Comparison of ENCODE assay signal across 12 mouse cellular contexts in genomic region chr19:11977363-11977762, GRCm38 (mm10). TPM values are rescaled to one million over a fixed set of nuclear protein-coding genes. Genes with fewer than 3 reads are reported as not detected.
DNase-seq lines count a peak whose midpoint lies in the region; ATAC-seq and TF ChIP-seq lines count a peak whose summit lies in the region.
"Had no signal": no experiment of that assay in that cellular context is flagged by ENCODE, and none has a peak within 500 bp of the region (broad histone marks: within the 10 kb centered on the region; RNA-seq: fewer than 3 reads in every experiment).

No protein-coding gene starts in this region.

- H3K27me3 ChIP-seq in liver, adult 2 months (ENCODE audit: control insufficient read depth, insufficient read depth, low read length): no peaks in the 10 kb centered on the region
- H3K27me3 ChIP-seq in liver, embryonic 11.5 days (replicated peaks; ENCODE audit: control insufficient read depth, insufficient read depth, low read length): no peaks in the 10 kb centered on the region
- no peaks in the 10 kb centered on the region for H3K27me3 ChIP-seq in heart, embryonic 16.5 days (ENCODE audit: control insufficient read depth, insufficient read depth, low read length)
- H3K27me3 ChIP-seq in neural tube, embryonic 15.5 days (replicated peaks): no peaks in the 10 kb centered on the region
- H3K27me3 ChIP-seq: neural tube, embryonic 13.5 days had no signal

- no peak for ATAC-seq in liver, embryonic 11.5 days (replicated peaks; ENCODE audit: low FRiP score)
- peak; percentile 47; the same call in 1 of the 2 replicates for ATAC-seq in heart, embryonic 16.5 days (replicated peaks; ENCODE audit: extremely low read depth, insufficient read depth, low FRiP score)
- no peak for ATAC-seq in neural tube, embryonic 15.5 days (ENCODE audit: low FRiP score)

- H3K4me2 ChIP-seq in liver, embryonic 11.5 days: no peak overlapping the region
- no peak overlapping the region for H3K4me2 ChIP-seq in heart, embryonic 16.5 days (ENCODE audit: low read depth, low read length)
- no peak overlapping the region for H3K4me2 ChIP-seq in neural tube, embryonic 15.5 days
- H3K4me2 ChIP-seq: neural tube, embryonic 13.5 days had no signal

- 0 out of 2 replicates have a peak overlapping the region, but pooled peaks have one; percentile 28 for H3K27ac ChIP-seq in liver, adult 2 months (replicated peaks; ENCODE audit: insufficient read depth, low read depth, low read length)
- no peak overlapping the region for H3K27ac ChIP-seq in liver, embryonic 11.5 days (ENCODE audit: low read depth, low read length)
- peak overlapping the region; percentile 77 for H3K27ac ChIP-seq in heart, embryonic 16.5 days (ENCODE audit: low read length)
- no peak overlapping the region for H3K27ac ChIP-seq in neural tube, embryonic 15.5 days (replicated peaks)
- H3K27ac ChIP-seq: hindbrain, embryonic 10.5 days; neural tube, embryonic 13.5 days had no signal

- TF ChIP-seq CTCF in liver, adult 2 months (IDR thresholded peaks at IDR 0.05; ENCODE audit: low read depth, low read length): no peak

- H3K4me1 ChIP-seq in liver, adult 2 months (ENCODE audit: control insufficient read depth, insufficient read depth, low read length): peaks cover 5% of the 10 kb centered on the region
- 0 out of 2 replicates have a peak, but pooled peaks cover 3% of the 10 kb centered on the region for H3K4me1 ChIP-seq in liver, embryonic 11.5 days (replicated peaks; ENCODE audit: control insufficient read depth, insufficient read depth, low read length)
- peaks cover 34% of the 10 kb centered on the region for H3K4me1 ChIP-seq in heart, embryonic 16.5 days (ENCODE audit: control insufficient read depth, insufficient read depth, low read length)
- no peaks in the 10 kb centered on the region for H3K4me1 ChIP-seq in neural tube, embryonic 15.5 days
- H3K4me1 ChIP-seq: hindbrain, embryonic 10.5 days; neural tube, embryonic 13.5 days had no signal

- TF ChIP-seq POLR2A in liver, adult 2 months (IDR thresholded peaks at IDR 0.05; ENCODE audit: extremely low read depth, insufficient read depth, low read length): no peak

- WGBS in liver, adult 2 months: 39% methylated on average over 5 of the region's 5 CpGs
- 76% methylated on average over 5 of the region's 5 CpGs for WGBS in liver, embryonic 11.5 days
- WGBS in heart, embryonic 16.5 days: 50% methylated on average over 5 of the region's 5 CpGs
- 90% methylated on average over 5 of the region's 5 CpGs for WGBS in neural tube, embryonic 15.5 days

- H3K36me3 ChIP-seq in liver, adult 2 months (ENCODE audit: control insufficient read depth, insufficient read depth, low read length): peaks cover 71% of the 10 kb centered on the region
- peaks cover 51% of the 10 kb centered on the region for H3K36me3 ChIP-seq in liver, embryonic 11.5 days (ENCODE audit: control insufficient read depth, insufficient read depth, low read length)
- H3K36me3 ChIP-seq in heart, embryonic 16.5 days (ENCODE audit: control insufficient read depth, insufficient read depth): peaks cover 79% of the 10 kb centered on the region
- peaks cover 93% of the 10 kb centered on the region for H3K36me3 ChIP-seq in neural tube, embryonic 15.5 days

- H3K9ac ChIP-seq in liver, adult 2 months (ENCODE audit: low read depth, low read length): no peak overlapping the region
- H3K9ac ChIP-seq in liver, embryonic 11.5 days (ENCODE audit: low read depth, low read length): no peak overlapping the region
- no peak overlapping the region for H3K9ac ChIP-seq in heart, embryonic 16.5 days (ENCODE audit: low read length)
- H3K9ac ChIP-seq in neural tube, embryonic 15.5 days (replicated peaks): no peak overlapping the region
- H3K9ac ChIP-seq: neural tube, embryonic 13.5 days had no signal

- H3K9me3 ChIP-seq in liver, embryonic 11.5 days (ENCODE audit: control insufficient read depth, low read length): no peaks in the 10 kb centered on the region
- no peaks in the 10 kb centered on the region for H3K9me3 ChIP-seq in heart, embryonic 16.5 days (replicated peaks; ENCODE audit: control insufficient read depth, low read length)
- H3K9me3 ChIP-seq in neural tube, embryonic 15.5 days (replicated peaks): no peaks in the 10 kb centered on the region
- H3K9me3 ChIP-seq: hindbrain, embryonic 10.5 days; neural tube, embryonic 13.5 days had no signal

- no peak overlapping the region for H3K4me3 ChIP-seq in liver, adult 2 months (ENCODE audit: insufficient read depth, low read depth, low read length)
- no peak overlapping the region for H3K4me3 ChIP-seq in liver, embryonic 11.5 days (ENCODE audit: low read depth, low read length)
- H3K4me3 ChIP-seq in heart, embryonic 16.5 days (ENCODE audit: low read length): no peak overlapping the region
- H3K4me3 ChIP-seq in neural tube, embryonic 15.5 days (replicated peaks): no peak overlapping the region
- H3K4me3 ChIP-seq: hindbrain, embryonic 10.5 days; neural tube, embryonic 13.5 days had no signal

- peak; percentile 53 for DNase-seq in adrenal gland, adult 8-10 months
- DNase-seq in adrenal gland, postnatal 25 days: no peak
- peak; percentile 76 for DNase-seq in liver, adult 2 months (ENCODE audit: extremely low read depth, low read depth, low spot score)
- no peak for DNase-seq in liver, embryonic 11.5 days (ENCODE audit: low spot score)
- DNase-seq in kidney, postnatal 14 days: peak; percentile 62
- DNase-seq in right cerebral cortex, postnatal 36 days (ENCODE audit: low spot score in 2 of 2): no peak
- DNase-seq: midbrain, embryonic 14.5 days; thymus, postnatal 25 days had no signal

- H3K79me2 ChIP-seq in liver, adult 2 months (ENCODE audit: control insufficient read depth, insufficient read depth, low read length): peaks cover 6% of the 10 kb centered on the region; the same call in 1 of the 2 replicates

RNA-seq across cellular contexts. Expression of gene Osbp, which starts 11.6 kb away (rescaled TPM):
- total RNA-seq in adrenal gland, adult 8-10 months (2022): 100 to 1,000 TPM in 2 of 4 experiments, 10 to 100 TPM in 2; 96.8 to 109 (median 102) TPM
- 91.9 and 111 TPM in 2 replicates for total RNA-seq in adrenal gland, postnatal 25 days (2021)
- 22.8 and 27.9 TPM in 2 replicates for total RNA-seq in liver, adult 2 months (2014; rRNA removed)
- polyA plus RNA-seq in liver, adult 2 months (2012; rRNA removed): 13.4 and 14.1 TPM in 2 replicates
- 5.2 and 6.8 TPM in 2 replicates for polyA plus RNA-seq in liver, embryonic 11.5 days (2014; fragmentation: Nextera tagmentation; extraction: Ambion mirVana)
- 4.4 TPM in 2 replicates for polyA plus RNA-seq in heart, embryonic 16.5 days (2015; fragmentation: Nextera tagmentation; extraction: Ambion mirVana)
- polyA plus RNA-seq in neural tube, embryonic 15.5 days (2015; fragmentation: Nextera tagmentation; extraction: Ambion mirVana): 3.4 and 3.8 TPM in 2 replicates

Comparison
In these comparisons a context has a peak if more than half of its experiments do, and no peak if none do; other contexts are left out.
1. DNase-seq: peak in adrenal gland, adult 8-10 months (single experiment), liver, adult 2 months (single experiment) and kidney, postnatal 14 days (single experiment); none in adrenal gland, postnatal 25 days (single experiment), liver, embryonic 11.5 days (single experiment) and right cerebral cortex, postnatal 36 days (0 of 2).
2. H3K27ac ChIP-seq: peak in liver, adult 2 months (single experiment) and heart, embryonic 16.5 days (single experiment); none in liver, embryonic 11.5 days (single experiment) and neural tube, embryonic 15.5 days (single experiment).